Mouse (Mus musculus) skeletal muscle tissue, adult 2 months (tissue): ENCODE data around the gene Slc22a12.
A peak's percentile ranks its signal among the peaks of the same experiment; 100 is the strongest.

ENCODE experiments used
- DNase-seq: peaks from one replicate; pipeline ENCODE4 v3.0.0-alpha.2; 2012; ENCODE audit warnings: low read depth, low spot score

The Slc22a12 gene

DNA sequence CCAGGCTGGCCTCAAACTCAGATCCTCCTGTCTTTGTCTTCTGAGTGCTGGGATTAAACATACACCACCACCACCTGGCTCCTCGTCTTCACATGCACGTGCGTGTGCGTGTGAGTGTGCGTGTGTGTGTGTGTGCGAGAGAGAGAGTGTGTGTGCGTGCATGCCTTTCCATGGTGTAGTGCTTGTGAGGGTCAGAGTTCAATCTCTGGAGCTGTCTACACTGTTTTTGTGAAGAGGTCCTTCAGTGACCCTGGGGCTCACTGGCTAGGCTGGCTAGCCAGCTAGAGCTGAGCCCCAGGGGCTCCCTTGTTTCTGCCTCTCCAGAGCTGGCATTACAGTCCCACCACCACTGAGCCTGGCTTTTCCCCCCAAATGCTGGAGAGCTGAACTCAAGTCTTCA lies 1.3 kb downstream of the Slc22a12 start:
- no peak for DNase-seq

DNA sequence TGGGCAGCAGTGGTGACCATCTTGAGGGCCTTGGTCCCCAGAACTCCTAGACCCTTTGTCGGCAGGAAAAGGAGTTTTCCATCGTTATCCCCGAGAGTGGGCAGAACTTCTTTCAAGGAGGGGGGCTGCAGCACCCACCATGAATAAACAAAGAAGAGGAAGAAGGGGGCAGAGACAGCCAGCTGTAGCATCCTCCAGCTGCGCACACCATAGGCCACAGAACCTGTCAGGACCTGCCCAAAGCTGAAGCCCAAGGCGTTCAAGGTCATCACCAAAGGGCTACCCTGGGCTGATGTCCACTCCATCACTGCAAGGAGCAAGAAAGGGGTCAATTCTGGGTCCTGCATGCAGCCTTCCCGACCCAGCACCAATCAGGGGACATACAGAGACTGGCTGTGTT lies 2.6 kb downstream of the Slc22a12 start:
- DNase-seq: no peak

DNA sequence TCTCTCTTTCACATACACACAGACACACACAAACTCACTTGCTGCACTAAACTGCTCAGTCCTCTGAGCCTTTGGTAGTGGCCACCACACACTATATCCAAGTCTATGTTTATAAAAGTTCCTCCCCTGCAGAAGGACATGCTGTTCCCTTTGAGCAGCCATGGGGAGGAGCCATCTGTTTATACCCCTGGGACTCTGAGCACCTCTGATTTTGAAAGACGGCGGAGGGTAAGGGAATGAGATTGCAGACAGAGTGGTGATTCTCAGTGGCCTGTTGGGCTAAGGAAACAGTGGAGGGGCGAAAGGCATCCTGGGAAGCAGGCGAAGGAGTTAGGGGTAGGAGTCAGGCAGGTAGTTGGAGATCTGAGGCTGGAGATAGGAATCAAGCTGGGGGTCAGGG lies 3.2 kb downstream of the Slc22a12 start:
- DNase-seq: no peak

DNA sequence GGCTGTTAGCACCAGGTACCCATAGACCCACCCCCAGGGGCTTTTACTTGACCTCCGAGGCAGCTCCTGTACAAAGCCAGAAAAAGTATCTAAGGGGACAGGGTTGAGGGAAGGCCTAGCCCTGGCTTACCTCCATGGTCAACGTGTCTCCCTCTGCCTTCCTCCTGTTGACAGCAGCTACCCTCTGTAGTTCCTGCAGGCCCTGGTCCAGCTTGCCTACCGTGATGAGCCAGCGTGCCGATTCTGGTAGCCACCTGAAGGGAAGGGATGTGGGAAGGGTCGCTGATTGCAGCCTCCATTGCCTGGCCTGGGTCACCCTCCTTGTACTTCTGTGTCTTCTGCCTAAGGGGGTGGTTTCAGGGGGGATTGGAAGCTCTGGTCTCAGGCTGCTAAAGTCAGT lies 4.3 kb downstream of the Slc22a12 start:
- no peak for DNase-seq

DNA sequence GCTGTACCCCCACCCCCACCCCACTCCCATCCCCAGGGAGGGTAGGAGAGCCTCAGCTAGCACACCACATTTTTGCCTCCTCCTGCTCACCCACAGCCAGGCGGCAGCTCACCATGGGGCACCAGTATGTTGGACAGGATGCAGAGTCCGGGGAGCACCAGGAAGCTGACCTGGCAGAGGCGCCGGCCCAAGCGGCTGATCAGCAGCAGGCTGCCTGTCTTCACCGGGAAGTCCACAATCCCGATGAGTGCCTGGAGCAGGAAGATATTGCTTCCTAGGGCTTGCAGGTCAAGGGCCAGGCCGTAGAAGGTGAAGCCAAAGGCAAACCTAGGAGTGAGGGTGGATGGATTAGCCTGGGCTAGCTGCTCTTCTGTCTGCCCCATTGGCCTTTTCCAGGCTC lies 5.3 kb downstream of the Slc22a12 start:
- no peak for DNase-seq

DNA sequence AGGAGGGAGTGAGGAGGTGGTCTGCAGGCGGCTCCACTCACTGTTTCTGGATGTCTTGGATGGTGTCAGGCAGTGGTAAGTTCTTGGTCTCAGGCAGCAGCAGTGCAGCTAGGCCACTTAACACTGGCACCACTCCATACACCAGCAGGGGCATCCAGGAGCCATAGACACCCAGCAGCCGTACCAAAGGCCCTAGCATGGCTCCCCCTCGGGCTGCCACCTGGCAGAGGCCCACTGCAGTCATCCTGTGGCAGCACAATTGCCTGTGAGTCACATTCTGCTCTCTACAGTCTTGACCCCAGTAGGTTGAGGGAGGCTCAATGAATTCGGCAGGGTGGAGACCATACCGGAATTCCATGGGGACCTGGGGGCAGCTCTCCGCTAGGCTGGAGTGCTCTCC lies 6.1 kb downstream of the Slc22a12 start:
- DNase-seq: no peak

DNA sequence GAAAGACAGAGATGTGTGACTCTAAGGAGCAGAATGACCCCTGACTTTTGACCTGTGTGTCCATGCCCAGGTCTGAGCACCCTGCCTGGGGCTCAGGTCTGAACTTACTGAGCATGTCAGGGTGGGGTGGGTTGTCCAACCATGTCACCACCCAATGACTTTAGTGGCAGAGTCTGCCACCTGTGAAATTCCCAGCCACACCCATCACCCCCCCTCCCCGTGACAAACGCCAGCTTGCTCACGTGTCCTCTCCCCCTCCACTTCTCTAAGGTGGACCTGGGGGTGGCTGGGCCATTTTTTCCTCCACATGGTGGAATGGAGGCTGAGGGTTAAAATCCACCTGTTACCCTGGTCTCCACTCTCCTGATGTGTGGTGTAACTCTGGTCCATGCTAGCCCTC lies 6.6 kb downstream of the Slc22a12 start:
- DNase-seq: no peak

DNA sequence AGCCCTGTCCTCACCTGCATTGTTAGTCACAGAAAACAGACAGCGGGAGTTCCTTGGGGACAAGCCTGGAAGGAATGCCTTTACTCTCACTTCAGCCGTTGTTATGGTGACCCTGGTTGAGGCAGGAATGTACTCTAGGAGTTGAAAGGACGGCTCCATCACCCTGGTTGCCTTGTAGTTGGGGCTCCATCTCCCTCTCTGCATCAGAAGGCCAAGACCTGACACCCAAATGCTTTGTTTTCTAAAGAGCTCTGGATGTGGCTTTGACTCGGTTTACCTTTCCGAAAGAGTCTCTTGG lies 8.8 kb downstream of the Slc22a12 start:
- DNase-seq: no peak

DNA sequence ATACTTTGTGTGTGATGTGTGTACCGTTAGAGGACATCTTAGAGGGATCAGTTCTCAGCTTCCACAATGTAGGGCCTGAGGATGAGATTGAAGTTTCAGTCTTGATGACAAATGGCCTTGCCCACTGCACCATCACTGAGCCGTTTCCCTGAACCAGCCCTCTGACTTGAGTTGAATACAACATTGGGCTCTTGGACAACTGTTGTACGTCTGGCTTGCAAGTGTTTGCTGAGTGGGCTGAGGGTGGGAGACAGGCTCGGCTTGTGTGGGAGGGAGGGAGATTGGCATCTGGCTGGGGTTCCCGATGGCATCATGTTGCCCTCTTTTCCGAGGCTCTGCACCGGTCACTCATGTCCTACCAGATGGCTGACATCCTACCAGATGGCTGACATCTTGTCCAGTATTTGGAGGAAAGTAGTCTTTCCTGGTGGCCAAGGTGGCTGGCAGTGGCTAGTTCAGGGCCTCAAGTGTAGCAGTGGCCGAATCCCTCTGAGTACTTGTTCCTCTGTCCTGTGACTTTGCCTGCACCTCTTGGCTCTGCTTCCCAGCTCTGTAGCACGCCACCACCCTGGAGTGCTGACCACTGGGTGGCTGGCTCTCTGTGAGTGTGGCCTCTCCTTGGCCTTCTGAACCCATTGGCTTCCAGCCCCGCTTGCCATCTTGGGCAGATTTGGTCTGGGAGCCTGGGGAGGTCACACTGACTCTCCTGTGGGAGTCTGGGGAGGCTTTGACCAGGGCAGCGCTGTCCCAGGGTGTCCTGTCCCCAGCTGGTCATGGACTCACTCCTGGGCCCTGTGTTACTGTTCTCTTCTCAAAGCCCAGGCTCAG lies 9.3 kb downstream of the Slc22a12 start:
- DNase-seq: no peak

DNA sequence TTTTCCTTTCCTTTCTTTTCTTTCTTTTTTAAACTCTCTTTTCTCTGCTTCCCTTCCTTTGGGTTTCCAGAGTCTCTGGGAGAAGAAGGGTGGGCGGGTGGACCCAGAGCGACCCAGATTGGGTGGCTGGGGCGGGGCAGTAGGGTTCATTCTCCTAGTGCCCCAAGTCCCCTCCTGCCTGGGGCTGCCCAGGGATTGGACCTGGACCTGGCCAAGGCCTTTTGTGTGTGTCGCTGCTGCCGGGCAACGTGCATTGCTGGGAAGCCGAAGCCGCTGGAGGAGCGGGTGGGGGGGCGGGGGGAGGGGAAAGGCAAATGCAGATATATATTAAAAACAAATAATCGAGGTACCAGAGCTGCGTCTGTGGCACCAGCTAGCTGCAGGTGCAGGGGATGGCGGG lies 10.2 kb downstream of the Slc22a12 start:
- no peak for DNase-seq

DNA sequence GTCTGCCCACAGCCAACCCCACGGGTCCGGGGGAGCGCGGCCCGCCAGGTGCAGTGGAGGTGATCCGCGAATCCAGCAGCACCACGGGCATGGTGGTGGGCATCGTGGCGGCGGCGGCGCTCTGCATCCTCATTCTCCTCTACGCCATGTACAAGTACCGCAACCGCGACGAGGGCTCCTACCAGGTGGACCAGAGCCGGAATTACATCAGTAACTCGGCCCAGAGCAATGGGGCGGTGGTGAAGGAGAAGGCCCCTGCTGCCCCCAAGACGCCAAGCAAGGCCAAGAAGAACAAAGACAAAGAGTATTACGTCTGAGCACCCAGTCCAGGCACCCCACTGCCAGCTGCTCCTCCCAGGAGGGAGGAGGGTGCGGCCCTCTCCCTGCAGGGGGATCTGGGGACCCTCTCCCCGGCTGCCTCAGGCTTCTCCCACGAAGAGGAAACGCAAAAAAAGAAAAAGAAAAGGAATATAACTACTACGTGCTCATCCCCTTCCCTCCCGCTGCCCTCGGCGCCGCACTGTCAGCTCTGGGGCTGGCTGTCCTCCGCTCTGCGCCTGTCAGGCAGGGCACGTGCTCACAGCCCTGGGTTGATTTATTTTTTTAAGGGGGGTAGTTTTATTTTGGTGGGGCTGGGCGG lies 10.9 kb downstream of the Slc22a12 start:
- DNase-seq: no peak

DNA sequence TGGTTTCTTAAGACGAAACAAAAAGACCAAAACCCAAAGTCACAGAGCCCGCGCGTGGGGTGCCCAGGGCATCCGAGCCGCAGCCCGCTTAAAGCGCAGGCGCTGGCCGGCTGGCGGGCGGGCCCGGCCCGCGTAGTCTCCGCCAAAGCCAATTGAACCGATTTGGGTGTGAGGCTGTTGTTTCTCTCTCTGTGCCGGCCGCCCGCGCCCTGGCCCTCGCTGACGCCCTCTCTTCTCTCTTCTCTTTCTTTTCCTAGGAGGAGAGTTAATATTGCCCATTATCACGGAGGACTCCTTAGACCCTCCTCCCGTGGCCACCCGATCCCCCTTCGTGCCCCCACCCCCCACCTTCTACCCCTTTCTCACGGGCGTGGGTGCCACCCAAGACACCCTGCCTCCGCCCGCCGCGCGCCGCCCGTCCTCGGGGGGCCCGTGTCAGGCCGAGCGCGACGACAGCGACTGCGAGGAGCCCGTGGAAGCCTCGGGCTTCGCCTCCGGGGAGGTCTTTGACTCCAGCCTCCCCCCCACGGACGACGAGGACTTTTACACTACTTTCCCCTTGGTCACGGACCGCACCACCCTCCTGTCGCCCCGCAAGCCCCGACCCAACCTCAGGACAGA lies 11.7 kb downstream of the Slc22a12 start:
- no peak for DNase-seq

DNA sequence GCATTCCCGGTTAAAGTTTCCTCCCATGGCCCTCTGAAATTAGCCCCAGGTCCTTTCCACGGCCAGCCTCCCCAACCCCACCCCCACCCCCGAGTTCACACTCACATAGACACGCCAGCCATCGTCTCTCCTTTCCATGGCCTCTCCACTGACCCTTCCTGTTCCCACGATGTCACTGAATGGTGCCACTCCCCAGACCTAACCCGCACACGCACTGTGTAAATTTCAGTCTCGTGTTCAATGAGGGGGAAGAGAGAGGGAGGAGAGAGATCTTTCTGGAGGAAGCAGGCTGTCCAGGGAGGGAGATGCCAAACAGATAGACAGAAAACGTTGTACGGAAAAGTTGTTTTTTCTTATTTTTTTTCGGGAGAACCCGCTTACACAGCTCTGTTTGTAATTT lies 12.5 kb downstream of the Slc22a12 start:
- DNase-seq: no peak

DNA sequence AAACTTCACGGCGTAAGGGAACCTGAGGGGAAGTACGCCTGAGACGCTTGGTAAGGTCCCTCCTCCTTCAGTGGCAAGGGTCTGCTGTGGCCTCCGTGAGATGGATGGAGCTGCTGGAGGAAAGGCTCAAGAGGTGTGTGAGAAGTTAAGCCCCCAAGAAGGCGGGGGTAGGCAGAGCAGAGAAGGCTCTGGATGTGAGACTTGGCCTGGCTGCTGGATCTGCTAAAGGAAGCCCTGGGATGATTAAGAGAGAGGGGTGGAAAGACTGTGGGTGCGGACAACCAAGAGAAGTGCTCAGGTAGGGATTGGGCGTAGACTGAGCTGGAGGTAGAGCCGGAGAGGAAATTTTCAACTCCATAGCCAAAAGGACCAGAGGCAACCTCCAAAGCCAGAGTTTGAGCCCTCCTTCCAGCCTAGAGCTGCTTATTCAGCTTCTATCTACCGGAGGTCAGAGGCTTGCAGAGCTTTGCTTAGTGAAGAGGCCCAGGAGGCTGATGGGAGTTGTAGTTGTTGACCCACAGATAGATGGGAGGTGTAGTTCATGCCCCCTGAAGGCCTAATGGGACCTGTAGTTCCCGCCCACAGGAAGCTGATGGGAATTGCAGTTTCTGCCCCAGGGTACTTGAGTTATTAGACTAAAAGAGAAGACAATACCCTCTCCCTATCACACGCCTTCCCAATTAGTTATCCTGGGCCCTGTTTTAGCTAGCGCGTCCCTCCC lies 13.4 kb downstream of the Slc22a12 start:
- DNase-seq: peak; percentile 18

DNA sequence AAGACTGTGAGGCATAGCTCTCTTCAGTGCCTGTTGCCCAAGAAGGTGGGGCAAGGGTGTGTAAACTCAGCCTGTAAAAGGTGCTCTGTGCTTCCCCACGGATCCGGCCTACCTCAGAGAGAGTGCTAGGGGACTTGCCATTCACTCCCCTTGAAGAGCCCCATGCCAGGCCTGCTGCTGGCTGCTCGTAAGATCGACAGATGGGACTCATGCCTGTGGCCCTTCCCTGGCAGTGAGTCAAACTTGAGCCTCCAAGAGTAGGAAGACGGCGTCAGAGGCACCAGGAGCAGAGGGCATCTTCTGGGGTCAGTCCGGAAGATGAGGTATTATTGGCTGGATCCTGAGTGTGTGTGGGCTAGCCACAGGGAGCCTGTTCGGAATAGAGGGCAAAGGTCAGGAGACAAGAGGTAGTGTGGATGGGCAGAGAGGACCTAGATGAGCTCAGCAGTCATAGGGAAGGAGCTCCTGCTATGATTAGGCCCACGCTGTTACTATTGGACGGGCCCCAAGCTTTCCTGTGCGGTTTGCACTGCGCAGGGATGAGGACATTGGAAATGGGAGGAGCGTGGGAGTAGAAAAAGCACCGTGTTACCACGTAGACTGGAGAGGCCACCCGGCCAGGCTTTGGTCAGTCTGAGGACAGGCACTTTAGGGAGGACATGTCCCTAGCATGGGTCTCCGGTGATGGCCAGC lies 14.8 kb downstream of the Slc22a12 start:
- DNase-seq: no peak

DNA sequence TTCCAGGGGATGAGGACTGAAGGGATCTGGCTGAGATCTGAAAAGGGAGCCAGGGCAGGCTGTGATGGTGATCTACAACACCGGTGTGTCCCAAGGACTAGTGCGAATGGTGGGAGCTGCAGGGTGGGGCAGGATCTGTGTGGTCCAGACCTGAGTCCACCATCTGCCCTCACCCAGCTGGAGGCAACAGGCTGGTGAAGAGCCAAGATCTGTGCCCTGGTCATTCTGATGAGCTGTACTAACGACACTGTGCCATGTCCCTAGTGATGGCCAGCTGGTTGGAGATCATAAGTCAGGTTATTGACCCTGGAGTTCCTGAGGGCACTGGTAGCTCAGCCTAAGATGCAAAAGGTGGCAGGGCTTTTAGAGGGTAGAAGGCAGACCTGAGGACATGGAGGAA lies 15.4 kb downstream of the Slc22a12 start:
- no peak for DNase-seq

DNA sequence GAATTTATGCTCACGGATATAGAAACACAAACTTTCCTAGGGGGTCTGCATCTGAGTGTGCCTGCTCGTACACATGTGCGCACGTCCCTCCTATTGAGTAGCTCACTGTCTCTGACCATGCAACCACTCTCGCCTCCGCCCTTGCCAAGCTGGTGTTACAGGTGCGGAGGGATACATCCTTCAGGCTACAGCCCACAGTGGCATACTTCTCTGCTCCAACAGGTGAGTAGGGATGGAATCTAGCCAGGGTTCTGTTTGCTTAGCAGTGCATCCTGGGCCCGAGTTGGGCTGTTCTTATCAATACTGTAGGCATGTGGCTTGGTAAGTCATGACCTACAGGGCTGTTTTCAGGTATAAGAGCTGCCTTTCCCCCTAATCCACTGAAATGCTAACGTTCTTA lies 16.8 kb downstream of the Slc22a12 start:
- DNase-seq: no peak

DNA sequence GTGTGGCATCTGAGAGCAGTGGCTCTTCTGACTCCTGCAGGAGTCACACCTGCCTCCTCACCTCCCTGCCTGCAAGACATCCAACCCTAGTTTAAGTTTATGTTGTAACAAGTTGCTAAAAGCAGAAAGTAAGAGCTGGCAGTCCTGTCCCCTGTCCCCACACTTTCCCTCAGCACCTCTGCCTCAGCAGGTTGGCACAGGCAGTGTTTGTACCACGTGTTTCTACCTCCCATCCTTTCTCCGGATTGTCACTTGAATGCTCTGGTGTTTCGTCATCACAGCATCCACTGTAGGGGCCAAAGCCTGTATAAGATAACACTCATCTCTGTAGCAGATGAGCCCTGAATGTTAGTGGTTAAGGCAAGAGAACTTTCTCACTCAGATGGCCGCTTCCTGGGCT lies 17.8 kb downstream of the Slc22a12 start:
- DNase-seq: no peak

DNA sequence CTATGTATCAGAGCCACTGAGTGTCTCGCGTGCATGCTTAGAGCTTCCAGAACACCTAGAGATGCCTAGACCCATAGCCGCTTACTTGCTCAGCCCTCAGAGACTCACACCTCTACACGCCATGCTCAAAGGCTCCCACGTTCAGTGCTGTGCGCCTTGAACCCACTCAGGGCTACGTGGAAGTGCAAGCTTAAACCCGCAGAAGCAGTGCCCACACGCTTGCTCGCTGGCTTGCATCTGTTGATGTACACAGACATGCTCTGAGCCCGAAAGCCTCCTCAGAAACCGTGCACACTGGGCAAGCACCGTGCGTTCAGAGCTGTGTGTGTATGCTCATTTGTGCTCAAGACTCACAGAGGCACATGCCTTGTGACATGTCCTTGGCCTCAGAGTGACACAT lies 20.5 kb downstream of the Slc22a12 start:
- DNase-seq: no peak

DNA sequence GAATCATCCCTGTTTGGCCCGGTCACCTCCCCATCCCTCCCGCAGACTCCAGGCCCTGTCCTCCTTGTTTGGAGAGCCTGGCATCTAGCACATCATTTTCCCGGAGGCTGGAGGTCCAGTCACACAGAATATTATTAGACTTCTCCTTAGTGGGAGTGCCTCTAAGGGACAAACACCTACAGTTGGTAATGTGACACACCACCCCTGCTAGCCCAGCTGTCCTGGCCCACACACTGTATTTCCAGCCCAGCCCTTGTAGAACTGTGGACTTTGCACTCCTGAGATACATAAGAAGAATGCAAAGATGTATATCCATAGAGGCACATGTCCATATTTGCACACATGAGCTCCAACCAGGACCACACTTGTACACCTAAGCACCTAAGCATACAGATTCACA lies 21.2 kb downstream of the Slc22a12 start:
- no peak for DNase-seq

DNA sequence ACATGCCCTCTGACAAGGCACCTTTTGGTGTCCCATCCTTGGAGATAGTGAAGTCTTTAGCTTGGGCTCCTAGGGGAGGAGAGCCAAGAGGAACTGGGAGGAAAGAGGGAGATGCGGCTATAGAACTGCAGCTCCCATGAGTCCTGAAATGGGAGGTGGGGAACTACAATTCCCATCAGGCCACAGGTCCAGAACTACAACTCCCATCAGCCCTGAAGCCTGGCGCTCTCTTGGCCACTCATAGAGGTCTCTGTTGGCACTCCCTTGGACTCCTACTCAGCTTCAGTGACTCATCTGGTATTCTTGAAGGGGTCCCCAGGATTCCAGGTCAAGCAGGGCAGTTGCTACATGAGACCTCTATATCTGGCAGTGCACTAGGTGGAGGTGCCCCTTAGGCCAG lies 23.3 kb downstream of the Slc22a12 start:
- no peak for DNase-seq

DNA sequence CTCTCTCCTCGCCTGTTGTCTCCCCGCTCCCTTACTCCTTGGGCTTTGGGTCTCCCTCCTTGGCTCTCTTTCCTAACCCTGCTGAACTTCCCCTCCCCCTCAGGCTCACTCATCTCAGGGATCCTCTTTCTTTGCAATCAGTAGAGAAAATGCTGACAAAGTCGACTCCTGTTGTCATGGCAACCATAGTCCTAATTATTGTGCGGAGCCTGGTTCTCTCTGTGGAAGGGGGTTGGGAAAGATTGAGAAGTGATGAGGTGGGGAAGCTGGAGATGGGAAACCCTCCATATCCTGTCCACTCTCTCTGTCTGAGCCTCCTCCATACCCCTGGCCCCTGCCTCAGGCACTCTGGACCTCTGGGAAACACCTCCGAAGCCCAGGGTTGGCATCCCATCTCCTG lies 24.2 kb downstream of the Slc22a12 start:
- no peak for DNase-seq
